Mouse (Mus musculus) mouse embryonic stem cell (cell line): Measurements from ENCODE around the gene Mast4.

ENCODE experiments used
- in situ Hi-C, 2 experiments: fragments of 300-500 bp; cut with MboI; formaldehyde crosslinking; loops; 1 replicate in 1 of 2; 3 replicates in 1 of 2; pipeline ENCODE4 v1.14.3; 2019 to 2020; ENCODE audit warnings: low sequenced_read_pairs in 2 of 2, low pct_unique_long_range_greater_than_20kb in 1 of 2, mixed read lengths in 1 of 2; ENCODE audit not compliant: unreplicated experiment in 1 of 2

Gene Mast4

GRCm38 (mm10) chr13:103319881-103320280 is 14.4 kb downstream of the Mast4 start:
- in situ Hi-C loops: no loop called here

DNA sequence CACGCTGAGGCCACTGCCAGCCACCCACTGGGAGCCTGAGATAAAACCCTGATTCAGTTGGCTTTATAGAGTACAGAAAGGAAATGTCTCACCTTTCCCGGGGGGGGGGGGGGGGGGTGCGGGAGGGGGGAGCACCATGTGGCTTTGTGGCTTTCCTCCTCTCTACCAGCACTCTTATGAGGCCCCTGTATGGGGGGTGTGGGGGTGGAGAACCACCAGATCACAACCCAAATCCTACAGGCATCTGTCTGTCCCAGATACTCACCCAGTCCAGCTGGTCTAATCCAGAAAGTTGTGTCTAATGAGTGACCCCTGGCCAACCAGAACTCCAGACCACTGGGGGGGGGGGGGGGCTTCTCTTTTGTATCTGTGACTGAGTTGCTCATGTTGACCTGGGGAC is 15.0 kb downstream of the Mast4 start:
- in situ Hi-C loops: no loop called here

- in situ Hi-C loops: no loop called here
Measured at GRCm38 (mm10) chr13:103316777-103317367, 17.4 kb downstream of the Mast4 start.

GRCm38 (mm10) chr13:103315113-103315708 is 19.1 kb downstream of the Mast4 start:
- in situ Hi-C loops: no loop called here

DNA sequence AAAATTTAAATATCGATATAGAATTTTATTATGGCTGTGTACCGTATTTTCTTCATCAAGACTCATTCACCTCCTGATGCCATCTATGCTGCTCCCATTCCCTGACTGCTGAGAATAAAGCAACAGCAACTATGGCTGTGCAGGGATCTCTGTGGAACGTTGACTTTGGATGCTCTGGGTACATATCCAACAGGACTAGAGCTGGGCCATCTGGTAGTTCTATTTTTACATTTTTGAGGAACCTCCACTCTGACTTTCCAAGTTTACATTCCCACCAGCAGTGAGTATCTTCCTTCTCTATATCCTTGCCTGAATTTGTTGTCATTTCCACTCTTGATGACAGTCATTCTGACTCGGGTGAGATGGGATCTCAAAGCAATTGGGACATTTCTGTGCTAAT is 26.0 kb downstream of the Mast4 start:
- in situ Hi-C loops: no loop called here

DNA sequence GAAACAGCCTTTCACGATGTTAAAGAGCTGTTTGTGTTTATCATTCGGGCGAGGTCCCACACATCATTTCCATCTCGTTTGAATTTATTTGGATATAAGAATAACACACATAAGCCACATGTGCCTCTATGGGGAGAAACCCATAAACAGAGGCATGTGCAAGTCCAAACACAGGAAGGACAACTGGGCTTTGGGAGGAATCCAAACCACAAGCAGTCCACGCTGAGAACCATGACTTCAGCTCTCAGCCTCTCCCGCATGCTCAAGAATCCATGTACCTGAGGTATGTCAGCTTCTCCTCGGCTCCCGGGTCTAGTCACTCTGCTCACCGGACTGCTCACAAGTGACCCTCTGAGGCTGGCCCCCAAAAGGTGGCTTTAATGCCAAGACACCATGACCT is 30.5 kb downstream of the Mast4 start:
- in situ Hi-C loops: no loop called here

DNA sequence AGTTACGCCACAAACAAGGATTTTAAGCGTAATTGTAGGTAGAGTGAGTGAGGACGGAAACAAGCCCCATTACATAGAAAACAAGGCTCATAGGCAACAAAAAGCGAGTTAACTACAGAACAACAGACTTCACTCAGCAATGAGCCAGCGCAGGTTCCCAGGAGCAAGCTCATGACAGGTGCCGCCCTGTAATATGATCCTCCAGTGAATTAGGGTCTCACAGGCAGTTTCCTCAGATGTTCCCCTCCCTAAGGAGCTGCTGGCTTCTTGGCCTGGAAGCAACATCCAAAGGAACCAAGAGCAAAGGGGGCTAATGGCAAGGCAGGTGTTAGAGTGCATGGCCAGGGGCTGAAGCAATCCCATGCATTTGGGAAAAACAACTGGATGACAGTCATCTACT is 31.8 kb downstream of the Mast4 start:
- in situ Hi-C loops: no loop called here

GRCm38 (mm10) chr13:103302077-103302476 is 32.2 kb downstream of the Mast4 start:
- in situ Hi-C loops: no loop called here

DNA sequence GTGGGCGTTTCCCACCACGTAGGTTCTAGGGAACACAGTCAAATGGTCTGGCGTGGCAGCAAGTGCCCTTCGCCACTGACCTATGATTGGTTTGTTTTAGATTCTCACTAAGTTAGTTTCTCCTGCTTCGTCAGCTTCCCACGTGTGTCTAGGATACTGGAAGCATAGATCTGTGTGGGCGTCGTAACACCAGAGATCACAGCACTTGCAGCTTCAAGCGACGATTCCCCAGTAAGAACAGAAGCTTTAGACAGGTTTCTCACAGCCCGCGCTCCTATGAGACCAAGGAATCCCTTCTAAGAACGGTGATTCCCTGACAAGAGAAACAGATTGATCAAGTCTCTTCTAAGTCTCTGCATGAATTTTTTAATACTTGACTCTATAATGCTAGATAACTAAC is 39.9 kb downstream of the Mast4 start:
- in situ Hi-C loops: no loop called here

DNA sequence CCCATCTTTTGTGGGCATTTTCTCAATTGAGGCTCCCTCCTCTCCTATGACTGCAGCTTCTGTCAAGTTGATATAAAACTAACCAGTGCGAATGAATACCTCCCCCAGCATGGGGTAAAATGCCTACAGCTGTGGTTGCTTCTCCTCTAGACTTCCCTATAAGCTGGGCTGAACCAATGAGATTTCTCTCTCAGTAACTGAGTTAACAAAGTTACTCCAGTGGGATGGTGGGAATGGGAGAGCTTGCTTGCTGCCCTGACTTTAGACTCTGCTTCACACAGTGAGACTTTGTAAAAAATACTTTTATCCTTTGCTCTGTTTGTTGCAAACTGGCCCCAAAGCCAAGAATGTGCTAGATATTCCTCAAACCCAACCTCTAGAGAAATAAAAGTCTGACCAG is 41.2 kb downstream of the Mast4 start:
- in situ Hi-C loops: no loop called here

- in situ Hi-C loops: no loop called here
Measured at GRCm38 (mm10) chr13:103291098-103291497, 43.2 kb downstream of the Mast4 start.

DNA sequence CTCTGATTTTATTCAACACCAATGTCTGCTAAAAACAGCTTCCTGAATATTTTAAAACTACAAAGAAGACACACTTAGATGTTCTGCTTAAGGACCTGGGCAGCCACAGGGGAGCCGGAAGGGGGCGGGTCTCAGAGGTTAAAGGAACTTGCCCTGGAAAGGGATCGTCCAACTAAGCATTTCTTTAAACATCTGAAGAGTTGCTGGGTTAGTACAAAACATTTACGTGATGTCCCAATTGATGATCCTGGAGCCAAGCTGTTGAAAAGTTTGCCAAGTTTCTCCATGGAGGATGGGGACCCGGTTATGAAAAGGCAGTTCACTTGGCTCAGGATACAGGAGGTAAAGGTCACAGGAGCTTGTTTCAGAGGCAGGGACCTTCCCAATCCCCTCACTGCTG is 48.5 kb downstream of the Mast4 start:
- in situ Hi-C loops: no loop called here

DNA sequence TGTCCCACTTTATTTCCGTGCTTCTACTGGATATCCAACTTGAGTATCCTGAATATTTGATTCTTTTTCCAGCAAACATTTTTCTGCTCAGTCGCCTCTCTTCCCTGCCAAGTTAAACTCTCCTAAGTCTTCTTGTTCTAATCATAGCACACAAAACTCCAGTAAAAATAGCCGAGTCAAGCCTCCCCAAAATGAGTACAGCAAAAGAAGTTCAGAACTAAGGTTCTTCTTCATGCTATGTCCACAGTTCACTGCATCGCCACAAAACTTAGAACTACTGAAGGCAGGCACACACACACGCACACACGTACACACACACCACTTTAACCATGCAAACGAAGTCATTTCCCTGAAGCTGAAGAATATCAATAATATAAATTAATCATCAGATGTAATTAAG is 49.3 kb downstream of the Mast4 start:
- in situ Hi-C loops: no loop called here

- in situ Hi-C loops: no loop called here
Measured at GRCm38 (mm10) chr13:103270856-103271391, 63.4 kb downstream of the Mast4 start.

DNA sequence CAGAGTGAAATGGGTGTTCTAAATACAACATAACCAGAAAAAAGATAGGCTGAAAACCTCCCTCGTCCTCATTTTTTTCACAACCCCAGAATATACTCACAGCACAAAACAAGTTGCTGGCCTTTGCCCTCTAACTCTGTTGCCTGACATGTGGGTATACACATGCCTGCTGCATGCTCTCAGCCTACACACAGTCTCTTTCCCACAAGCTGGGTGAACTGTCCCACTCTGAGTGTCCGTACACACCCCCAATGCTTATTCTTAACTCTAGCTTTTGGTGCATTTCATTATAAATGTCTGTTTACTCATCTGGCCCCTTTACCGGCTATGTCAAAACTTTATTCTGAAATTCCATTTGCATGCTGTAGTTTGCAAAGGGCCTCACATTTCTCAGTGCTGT is 71.6 kb downstream of the Mast4 start:
- in situ Hi-C loops: no loop called here

DNA sequence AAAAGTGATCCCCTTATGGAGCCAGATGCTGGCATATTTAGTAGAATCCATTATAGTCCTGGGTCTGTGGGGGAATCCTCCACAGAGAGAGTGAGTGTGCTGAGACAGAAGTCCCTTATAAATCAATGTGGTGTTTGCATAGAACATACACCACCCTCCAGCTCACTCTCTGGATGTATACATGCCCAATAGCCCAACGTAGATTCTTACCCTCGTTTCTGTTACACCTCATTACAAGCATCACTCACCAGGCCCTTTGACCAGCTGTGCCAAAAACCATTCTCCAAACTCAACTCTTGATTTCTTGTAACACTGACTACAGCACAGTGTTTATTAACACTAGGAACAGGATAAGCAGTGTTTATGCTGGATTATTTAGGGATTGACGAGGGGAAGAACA is 72.2 kb downstream of the Mast4 start:
- in situ Hi-C loops: no loop called here

DNA sequence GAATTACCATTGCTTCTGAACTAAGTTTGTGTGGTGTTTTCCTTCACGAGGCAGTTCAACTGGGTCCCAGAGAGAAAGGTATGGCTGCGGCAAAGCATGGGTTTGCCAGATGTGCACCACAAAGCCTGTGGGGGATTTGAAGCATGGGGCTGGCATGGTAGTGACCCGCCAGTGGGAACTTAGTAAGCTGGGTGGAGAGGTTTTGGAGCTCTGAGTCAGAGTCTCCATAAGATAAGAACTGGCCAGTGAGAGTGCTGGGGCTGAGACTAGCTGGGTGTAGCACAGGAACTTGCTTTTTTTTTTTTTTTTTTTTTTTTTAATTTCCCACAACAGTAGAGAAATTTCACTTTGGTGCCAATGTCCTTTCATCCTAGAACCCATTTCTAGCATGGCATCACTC is 73.9 kb downstream of the Mast4 start:
- in situ Hi-C loops: no loop called here

- in situ Hi-C loops: no loop called here
Measured at GRCm38 (mm10) chr13:103258106-103258505, 76.2 kb downstream of the Mast4 start.

- in situ Hi-C loops: no loop called here
Measured at GRCm38 (mm10) chr13:103254861-103255260, 79.4 kb downstream of the Mast4 start.

DNA sequence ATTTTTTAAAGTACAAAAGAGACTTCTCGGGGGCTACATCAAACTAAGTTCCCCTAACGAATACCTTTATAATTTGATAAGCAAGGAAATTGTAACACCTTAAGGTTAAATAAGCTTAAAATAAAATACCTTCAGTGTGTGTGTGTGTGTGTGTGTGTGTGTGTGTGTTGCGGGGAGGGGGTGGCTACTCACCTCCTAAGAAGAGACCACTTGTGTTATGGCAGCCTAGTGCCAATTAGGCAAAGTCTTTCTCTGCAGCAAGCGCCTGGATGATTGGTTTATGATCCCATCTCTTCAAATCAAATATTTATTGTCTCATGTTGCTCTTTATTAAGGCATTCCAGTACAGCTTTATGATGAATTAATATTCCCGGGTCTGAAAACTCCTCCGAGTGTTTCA is 81.2 kb downstream of the Mast4 start:
- in situ Hi-C loops: no loop called here
